Mouse (Mus musculus): ENCODE data around the gene Ttc12.

DNA sequence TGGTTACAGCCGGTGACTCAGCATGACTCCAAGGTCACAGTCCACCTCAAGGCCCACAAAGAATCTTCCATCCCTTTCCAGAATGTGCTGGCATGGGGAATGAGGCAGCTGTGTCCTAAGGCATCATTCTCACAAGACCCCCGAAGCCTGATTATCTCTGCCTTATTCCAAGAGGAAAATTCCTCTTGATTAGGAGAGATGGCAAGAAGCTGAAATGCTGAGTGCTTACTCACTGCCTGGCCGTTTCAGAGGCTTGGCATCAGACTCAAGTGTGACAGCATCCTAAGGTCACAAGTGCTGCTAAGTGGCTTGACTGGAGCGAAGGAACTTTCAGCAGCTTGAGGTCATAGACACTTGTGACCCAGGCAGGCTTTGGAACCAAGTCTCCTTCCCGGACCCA, 75.4 kb downstream of the Ttc12 start:
- TF ChIP-seq CTCF (IDR thresholded peaks at IDR 0.05; ENCODE audit: extremely low read depth, insufficient read depth, low read length) = no peak
- TF ChIP-seq POLR2A (IDR thresholded peaks at IDR 0.05; ENCODE audit: extremely low read depth, insufficient read depth, low read length) = no peak

Data from cortical plate, adult 2 months (tissue).